Mouse (Mus musculus): ENCODE data around the gene Dock8. TPM values are rescaled to one million over a fixed set of nuclear protein-coding genes. Genes with fewer than 3 reads are reported as not detected.

Gene Dock8
- polyA plus RNA-seq (2016; fragmentation: Nextera tagmentation; extraction: Ambion mirVana), result 0.87 and 1.3 TPM in 2 replicates

- peak; percentile 49 for DNase-seq (ENCODE audit: extremely low spot score, low spot score)
- Histone ChIP-seq H3K9me3 (no peaks in the 10 kb centered on the region), H3K27me3 (ENCODE audit: poor library complexity, severe bottlenecking) (peaks cover 82% of the 10 kb centered on the region), H3K36me3 (replicated peaks) (no peaks in the 10 kb centered on the region), H3K4me1 (peaks cover 13% of the 10 kb centered on the region), H3K4me3 (peak within 1 kb of the TSS; percentile 78), H3K27ac (peak within 1 kb of the TSS; percentile 68)
- under 1% methylated on average over 109 of the region's 109 CpGs for WGBS
Observed at GRCm38 (mm10) chr19:24999201-24999886, at the start of gene Dock8. Gene Dock8 (plus strand): TSS chr19:24999534.

GRCm38 (mm10) chr19:24958531-24958930 lies 40.8 kb upstream of the Dock8 start:
- Histone ChIP-seq H3K4me3 (no peak overlapping the region), H3K27ac (no peak overlapping the region), H3K4me1 (peaks cover 12% of the 10 kb centered on the region), H3K36me3 (replicated peaks) (peaks cover 39% of the 10 kb centered on the region), H3K27me3 (ENCODE audit: poor library complexity, severe bottlenecking) (no peaks in the 10 kb centered on the region), H3K9me3 (no peaks in the 10 kb centered on the region)
- 42% methylated on average over 3 of the region's 3 CpGs for WGBS
- DNase-seq (ENCODE audit: extremely low spot score, low spot score), result no peak

- Histone ChIP-seq H3K36me3 (replicated peaks) (peaks cover 14% of the 10 kb centered on the region), H3K9me3 (no peaks in the 10 kb centered on the region), H3K4me1 (peaks cover 12% of the 10 kb centered on the region), H3K27me3 (ENCODE audit: poor library complexity, severe bottlenecking) (no peaks in the 10 kb centered on the region), H3K27ac (peak within 1 kb of the TSS; percentile 83), H3K4me3 (peak within 1 kb of the TSS; percentile 68)
- 0% methylated on average over 36 of the region's 36 CpGs for WGBS
- DNase-seq (ENCODE audit: extremely low spot score, low spot score), result peak; percentile 98
Observed at GRCm38 (mm10) chr19:24961172-24961962, 38.0 kb upstream of the Dock8 start, which contains the start of gene Cbwd1. Gene Cbwd1 (minus strand): TSS chr19:24961610.

GRCm38 (mm10) chr19:24966203-24966602 lies 33.1 kb upstream of the Dock8 start:
- H3K9me3 ChIP-seq, result no peaks in the 10 kb centered on the region
- H3K27ac ChIP-seq, result no peak overlapping the region
- DNase-seq (ENCODE audit: extremely low spot score, low spot score), result no peak
- WGBS, result 90% methylated on average over 2 of the region's 2 CpGs
- no peaks in the 10 kb centered on the region for H3K4me1 ChIP-seq
- no peaks in the 10 kb centered on the region for H3K27me3 ChIP-seq (ENCODE audit: poor library complexity, severe bottlenecking)
- H3K36me3 ChIP-seq (replicated peaks), result no peaks in the 10 kb centered on the region
- H3K4me3 ChIP-seq, result no peak overlapping the region

- no peak overlapping the region for H3K27ac ChIP-seq
- no peak for DNase-seq (ENCODE audit: extremely low spot score, low spot score)
- 91% methylated on average over 2 of the region's 2 CpGs for WGBS
- no peak overlapping the region for H3K4me3 ChIP-seq
- H3K4me1 ChIP-seq, result no peaks in the 10 kb centered on the region
- H3K9me3 ChIP-seq, result no peaks in the 10 kb centered on the region
- H3K27me3 ChIP-seq (ENCODE audit: poor library complexity, severe bottlenecking), result no peaks in the 10 kb centered on the region
- no peaks in the 10 kb centered on the region for H3K36me3 ChIP-seq (replicated peaks)
Observed at GRCm38 (mm10) chr19:24966941-24967340, 32.4 kb upstream of the Dock8 start.

- Histone ChIP-seq H3K9me3 (no peaks in the 10 kb centered on the region), H3K4me1 (no peaks in the 10 kb centered on the region), H3K36me3 (replicated peaks) (no peaks in the 10 kb centered on the region), H3K27me3 (ENCODE audit: poor library complexity, severe bottlenecking) (no peaks in the 10 kb centered on the region), H3K4me3 (no peak overlapping the region), H3K27ac (no peak overlapping the region)
- WGBS, result 86% methylated on average over 7 of the region's 7 CpGs
- no peak for DNase-seq (ENCODE audit: extremely low spot score, low spot score)
Observed at GRCm38 (mm10) chr19:24971307-24971706, 28.0 kb upstream of the Dock8 start.

GRCm38 (mm10) chr19:24972701-24973390 lies 26.5 kb upstream of the Dock8 start:
- no peak for DNase-seq (ENCODE audit: extremely low spot score, low spot score)
- no peak overlapping the region for H3K4me3 ChIP-seq
- H3K4me1 ChIP-seq, result no peaks in the 10 kb centered on the region
- H3K9me3 ChIP-seq, result no peaks in the 10 kb centered on the region
- H3K36me3 ChIP-seq (replicated peaks), result no peaks in the 10 kb centered on the region
- H3K27ac ChIP-seq, result no peak overlapping the region
- H3K27me3 ChIP-seq (ENCODE audit: poor library complexity, severe bottlenecking), result no peaks in the 10 kb centered on the region
- WGBS, result 84% methylated on average over 3 of the region's 3 CpGs

GRCm38 (mm10) chr19:24977991-24978390 lies 21.3 kb upstream of the Dock8 start:
- no peaks in the 10 kb centered on the region for H3K4me1 ChIP-seq
- no peaks in the 10 kb centered on the region for H3K36me3 ChIP-seq (replicated peaks)
- H3K4me3 ChIP-seq, result no peak overlapping the region
- no peak overlapping the region for H3K27ac ChIP-seq
- WGBS, result 87% methylated on average over 11 of the region's 11 CpGs
- H3K9me3 ChIP-seq, result no peaks in the 10 kb centered on the region
- H3K27me3 ChIP-seq (ENCODE audit: poor library complexity, severe bottlenecking), result no peaks in the 10 kb centered on the region
- DNase-seq (ENCODE audit: extremely low spot score, low spot score), result no peak

- no peaks in the 10 kb centered on the region for H3K4me1 ChIP-seq
- DNase-seq (ENCODE audit: extremely low spot score, low spot score), result no peak
- no peaks in the 10 kb centered on the region for H3K27me3 ChIP-seq (ENCODE audit: poor library complexity, severe bottlenecking)
- 89% methylated on average over 10 of the region's 10 CpGs for WGBS
- no peak overlapping the region for H3K4me3 ChIP-seq
- H3K27ac ChIP-seq, result no peak overlapping the region
- no peaks in the 10 kb centered on the region for H3K36me3 ChIP-seq (replicated peaks)
- H3K9me3 ChIP-seq, result no peaks in the 10 kb centered on the region
Observed at GRCm38 (mm10) chr19:24978852-24979842, 20.2 kb upstream of the Dock8 start.

- H3K9me3 ChIP-seq, result no peaks in the 10 kb centered on the region
- WGBS, result 90% methylated on average over 8 of the region's 8 CpGs
Observed at GRCm38 (mm10) chr19:24981294-24981693, 18.0 kb upstream of the Dock8 start.

GRCm38 (mm10) chr19:24983050-24983449 lies 16.3 kb upstream of the Dock8 start:
- Histone ChIP-seq H3K27ac (no peak overlapping the region), H3K4me1 (no peaks in the 10 kb centered on the region), H3K27me3 (ENCODE audit: poor library complexity, severe bottlenecking) (no peaks in the 10 kb centered on the region), H3K4me3 (no peak overlapping the region), H3K9me3 (no peaks in the 10 kb centered on the region), H3K36me3 (replicated peaks) (no peaks in the 10 kb centered on the region)
- no peak for DNase-seq (ENCODE audit: extremely low spot score, low spot score)
- 87% methylated on average over 4 of the region's 4 CpGs for WGBS

More at GRCm38 (mm10) chr19:24981294-24981693, 18.0 kb upstream of the Dock8 start:
- H3K27me3 ChIP-seq (ENCODE audit: poor library complexity, severe bottlenecking), result no peaks in the 10 kb centered on the region
- H3K36me3 ChIP-seq (replicated peaks), result no peaks in the 10 kb centered on the region
- no peak for DNase-seq (ENCODE audit: extremely low spot score, low spot score)
- H3K4me3 ChIP-seq, result no peak overlapping the region
- H3K27ac ChIP-seq, result no peak overlapping the region
- H3K4me1 ChIP-seq, result no peaks in the 10 kb centered on the region
